In the genomic region with DNA sequence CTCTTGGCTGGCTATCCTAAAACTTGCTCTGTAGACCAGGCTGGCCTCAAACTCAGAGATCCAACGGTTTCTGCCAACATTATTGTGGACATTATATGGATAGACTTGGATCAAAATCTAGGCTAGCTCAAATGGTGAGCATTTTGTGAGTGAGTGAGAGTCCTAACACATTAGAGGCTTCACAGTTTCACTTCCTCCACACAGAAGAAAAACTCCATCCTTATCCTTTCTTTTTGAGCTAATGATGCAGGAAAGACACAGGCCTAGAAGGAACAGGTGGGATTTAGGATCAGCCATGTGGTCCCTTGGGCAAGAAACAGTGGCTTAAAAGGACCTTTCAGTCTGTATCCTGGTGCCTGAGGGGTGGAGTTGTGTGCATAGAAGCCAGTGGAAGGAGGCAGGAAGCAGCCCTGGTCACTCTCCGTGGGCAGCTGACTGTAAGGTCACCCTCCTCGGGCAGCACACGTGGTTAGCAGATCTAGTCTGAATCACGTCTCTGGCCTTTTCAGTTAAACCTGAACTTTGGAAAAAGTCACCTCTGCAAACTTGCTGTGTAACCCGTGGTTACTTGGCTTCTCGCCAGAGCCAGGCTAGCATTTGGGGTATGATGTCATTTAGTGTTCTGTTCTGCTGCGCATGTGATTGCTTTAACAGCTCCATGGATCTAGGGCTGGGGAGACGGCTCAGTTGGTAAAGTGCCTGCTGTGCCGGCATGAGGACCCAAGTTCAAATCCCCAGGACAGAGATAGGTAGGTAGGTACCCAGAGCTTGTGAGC, we compare ENCODE assay signal across 8 mouse cellular contexts.
A peak's percentile ranks its signal among the peaks of the same experiment; 100 is the strongest.
DNase-seq lines count a peak whose midpoint lies in the region; ATAC-seq lines count a peak whose summit lies in the region.

No protein-coding gene starts in this region.

- peak; percentile 32 for DNase-seq in embryo, embryonic 11.5 days (ENCODE audit: low read depth, low spot score)
- no peak for DNase-seq in embryo, embryonic 10.5 days (ENCODE audit: low spot score)
- peak; percentile 87 to 90 for DNase-seq in adrenal gland, postnatal 36 days
- DNase-seq in layer of hippocampus, postnatal 10 days (ENCODE audit: low spot score in 2 of 2) = peak; percentile 68
- DNase-seq in urinary bladder, postnatal 10 days (ENCODE audit: low spot score) = peak; percentile 25

- 0 out of 2 replicates have a peak, but pooled peaks have one; percentile 35 for ATAC-seq in frontal cortex, adult (ENCODE audit: low TSS enrichment)
- peak; percentile 52 to 56; a peak in 3 of 4 replicates for ATAC-seq in hematopoietic stem cell, adult 5-6 weeks (replicated peaks in 1 of 2; ENCODE audit: insufficient read depth in 1 of 2, low FRiP score in 2 of 2, low TSS enrichment in 1 of 2, low read depth in 1 of 2, poor library complexity in 2 of 2, severe bottlenecking in 2 of 2)
- peak; percentile 18 for ATAC-seq in megakaryocyte progenitor cell, adult 5-6 weeks (replicated peaks; ENCODE audit: poor library complexity)
